Mouse (Mus musculus) lung, postnatal 0 days (tissue): ENCODE results near the gene Psma3. TPM values are rescaled to one million over a fixed set of nuclear protein-coding genes. Genes with fewer than 3 reads are reported as not detected.
"Not testable (repeated sequence)": the region's sequence is repeated elsewhere in the genome, so short reads cannot be mapped to it uniquely, and the experiment has no call there.

ENCODE experiments used
- ATAC-seq: fragments of 200-750 bp; cut with Nextera tagmentation; 2 replicates; pipeline ENCODE4 v1.8.0; 2017; ENCODE audit warnings: moderate library complexity
- DNase-seq: peaks from one replicate; pipeline ENCODE4 v3.0.0-alpha.2; 2016; ENCODE audit warnings: low spot score
- H3K27ac ChIP-seq: fragments of 300-500 bp; sonication (generic); 2 replicates; pipeline ENCODE4 v1.5.1; 2014; ENCODE audit warnings: antibody characterized with exemption, mild to moderate bottlenecking, low read length, mixed read lengths
- H3K27me3 ChIP-seq: fragments of 300-500 bp; sonication (generic); replicated peaks from 2 replicates; pipeline ENCODE4 v1.6.1; 2014; ENCODE audit warnings: low read length, mixed read lengths; ENCODE audit not compliant: insufficient read depth
- H3K36me3 ChIP-seq: fragments of 300-500 bp; sonication (generic); 2 replicates; pipeline ENCODE4 v1.6.1; 2014; ENCODE audit warnings: low read length, mixed read lengths; ENCODE audit not compliant: insufficient read depth
- H3K4me1 ChIP-seq: fragments of 300-500 bp; sonication (generic); 2 replicates; pipeline ENCODE4 v1.6.1; 2014; ENCODE audit warnings: antibody characterized with exemption, low read depth, low read length, mixed read lengths; ENCODE audit not compliant: insufficient read depth
- H3K4me2 ChIP-seq: fragments of 300-500 bp; sonication (generic); replicated peaks from 2 replicates; pipeline ENCODE4 v1.6.1; 2014; ENCODE audit warnings: low read depth, mild to moderate bottlenecking, low read length, moderate library complexity, mixed read lengths
- H3K4me3 ChIP-seq: fragments of 300-500 bp; sonication (generic); 2 replicates; pipeline ENCODE4 v1.5.1; 2014; ENCODE audit warnings: low read depth, low read length
- H3K9ac ChIP-seq: fragments of 300-500 bp; sonication (generic); replicated peaks from 2 replicates; pipeline ENCODE4 v1.6.1; 2014; ENCODE audit warnings: low read depth, mild to moderate bottlenecking
- H3K9me3 ChIP-seq: fragments of 300-500 bp; sonication (generic); 2 replicates; pipeline ENCODE4 v1.6.1; 2016; ENCODE audit warnings: low read length, mixed read lengths
- CTCF ChIP-seq: IDR thresholded peaks from 2 replicates; pipeline ENCODE4 v1.5.1; 2016; ENCODE audit warnings: antibody characterized with exemption, mild to moderate bottlenecking
- EP300 ChIP-seq: IDR thresholded peaks from 2 replicates; pipeline ENCODE4 v1.6.1; 2016; ENCODE audit warnings: antibody characterized with exemption, mild to moderate bottlenecking, control low read depth
- WGBS: fragments of 180-500 bp; shearing (Covaris S2); extraction: QIAGEN DNeasy Blood & Tissue Kit; methylation state at CpG from one replicate; pipeline ENCODE4 v1.1.7; 2014; 5-methylcytosine and 5-hydroxymethylcytosine counted together
- polyA plus RNA-seq: library from polyadenylated mRNA; unstranded; fragments of >200 nt; fragmentation: Nextera tagmentation; extraction: Ambion mirVana; gene quantifications from 2 replicates; pipeline ENCODE4 v1.2.1, GENCODE M21; 2015

Gene Psma3
- polyA plus RNA-seq, 1 experiment from 2014 or later = 418 TPM

GRCm38 (mm10) chr12:71017827-71018226 is 43.4 kb downstream of the Psma3 start:
- TF ChIP-seq EP300 (no peak), CTCF (no peak)
- Histone ChIP-seq H3K4me2 (peak overlapping the region; percentile 73; the same call in 1 of the 2 replicates), H3K27ac (no peak overlapping the region), H3K36me3 (peaks cover 21% of the 10 kb centered on the region), H3K4me3 (no peak overlapping the region), H3K4me1 (peaks cover 4% of the 10 kb centered on the region), H3K9me3 (no peaks in the 10 kb centered on the region), H3K27me3 (no peaks in the 10 kb centered on the region), H3K9ac (no peak overlapping the region)
- DNase-seq = no peak
- WGBS = 66% methylated on average over 10 of the region's 10 CpGs
- ATAC-seq = no peak

- Histone ChIP-seq H3K4me3 (no peak overlapping the region), H3K36me3 (peaks cover 33% of the 10 kb centered on the region), H3K4me2 (no peak overlapping the region), H3K27ac (no peak overlapping the region), H3K27me3 (no peaks in the 10 kb centered on the region), H3K9me3 (no peaks in the 10 kb centered on the region), H3K4me1 (no peaks in the 10 kb centered on the region; the same call in none of the 2 replicates), H3K9ac (no peak overlapping the region)
- ATAC-seq (no peak), DNase-seq (no peak)
- TF ChIP-seq EP300 (no peak), CTCF (no peak)
- WGBS = 93% methylated on average over 8 of the region's 8 CpGs
Measured at GRCm38 (mm10) chr12:71019211-71019610, 44.8 kb downstream of the Psma3 start.

- no peak overlapping the region for H3K9ac ChIP-seq
- H3K27me3 ChIP-seq = no peaks in the 10 kb centered on the region
- 96% methylated on average over 10 of the region's 10 CpGs for WGBS
- no peak for DNase-seq
- no peak for TF ChIP-seq EP300
- no peak for TF ChIP-seq CTCF
- H3K4me1 ChIP-seq = no peaks in the 10 kb centered on the region
- no peak overlapping the region for H3K27ac ChIP-seq
- H3K9me3 ChIP-seq = no peaks in the 10 kb centered on the region
- H3K36me3 ChIP-seq = peaks cover 54% of the 10 kb centered on the region
- no peak overlapping the region for H3K4me3 ChIP-seq
- ATAC-seq = no peak
- H3K4me2 ChIP-seq = no peak overlapping the region
Measured at GRCm38 (mm10) chr12:71024411-71024810, 50.0 kb downstream of the Psma3 start.

- DNase-seq, H3K4me2 ChIP-seq, H3K4me1 ChIP-seq, H3K9me3 ChIP-seq, H3K27me3 ChIP-seq, H3K4me3 ChIP-seq, ATAC-seq, H3K9ac ChIP-seq, H3K27ac ChIP-seq: not testable (repeated sequence)
- 90% methylated on average over 8 of the region's 8 CpGs for WGBS
- H3K36me3 ChIP-seq = peaks cover 54% of the 10 kb centered on the region
Measured at GRCm38 (mm10) chr12:71028265-71028664, 53.8 kb downstream of the Psma3 start.

- Histone ChIP-seq H3K4me2 (no peak overlapping the region), H3K27ac (no peak overlapping the region), H3K4me1 (no peaks in the 10 kb centered on the region), H3K9ac (no peak overlapping the region), H3K9me3 (no peaks in the 10 kb centered on the region), H3K36me3 (peaks cover 38% of the 10 kb centered on the region), H3K4me3 (no peak overlapping the region), H3K27me3 (no peaks in the 10 kb centered on the region)
- ATAC-seq = no peak
- TF ChIP-seq CTCF (no peak), EP300 (no peak)
- no peak for DNase-seq
- 84% methylated on average over 8 of the region's 8 CpGs for WGBS
Measured at GRCm38 (mm10) chr12:71030260-71030659, 55.8 kb downstream of the Psma3 start.

- no peaks in the 10 kb centered on the region for H3K4me1 ChIP-seq
- H3K9me3 ChIP-seq = no peaks in the 10 kb centered on the region
- TF ChIP-seq EP300 = no peak
- no peak for TF ChIP-seq CTCF
- no peak overlapping the region for H3K9ac ChIP-seq
- no peak overlapping the region for H3K27ac ChIP-seq
- no peak overlapping the region for H3K4me3 ChIP-seq
- no peaks in the 10 kb centered on the region for H3K27me3 ChIP-seq
- no peak for DNase-seq
- 95% methylated on average over 5 of the region's 5 CpGs for WGBS
- H3K4me2 ChIP-seq = no peak overlapping the region
- H3K36me3 ChIP-seq = peaks cover 34% of the 10 kb centered on the region
- ATAC-seq = no peak
Measured at GRCm38 (mm10) chr12:71030722-71031121, 56.3 kb downstream of the Psma3 start.

GRCm38 (mm10) chr12:71035826-71036225 is 61.4 kb downstream of the Psma3 start:
- Histone ChIP-seq H3K4me3 (no peak overlapping the region), H3K27me3 (no peaks in the 10 kb centered on the region), H3K4me2 (no peak overlapping the region), H3K4me1 (peaks cover 3% of the 10 kb centered on the region; the same call in 1 of the 2 replicates), H3K36me3 (peaks cover 24% of the 10 kb centered on the region), H3K27ac (no peak overlapping the region), H3K9ac (no peak overlapping the region), H3K9me3 (no peaks in the 10 kb centered on the region)
- no peak for DNase-seq
- WGBS = 98% methylated on average over 4 of the region's 4 CpGs
- TF ChIP-seq CTCF = no peak
- TF ChIP-seq EP300 = no peak
- ATAC-seq = no peak
